Mouse (Mus musculus): Measurements from ENCODE around the gene Aebp2.

GRCm38 (mm10) chr6:140646892-140647291 lies 24.4 kb downstream of the Aebp2 start:
- no peak for TF ChIP-seq POLR2A (IDR thresholded peaks at IDR 0.05; ENCODE audit: borderline replicate concordance, insufficient read depth, low read length)
- no peak for TF ChIP-seq CTCF (IDR thresholded peaks at IDR 0.05; ENCODE audit: borderline replicate concordance, insufficient read depth, low read depth, low read length)
